Mouse (Mus musculus) ES-CJ7 (cell line): Measurements from ENCODE around the gene Mknk2.

Experiments
- DNase-seq: peaks from one replicate; pipeline ENCODE4 v3.0.0; 2011; ENCODE audit warnings: low read depth, low spot score

The Mknk2 gene

GRCm38 (mm10) chr10:80692249-80693165 lies 14.6 kb upstream of the Mknk2 start:
- no peak for DNase-seq

- peak; percentile 78 for DNase-seq
Measured at GRCm38 (mm10) chr10:80687850-80688249, 9.9 kb upstream of the Mknk2 start.

- DNase-seq = no peak
Measured at GRCm38 (mm10) chr10:80686617-80687016, 8.7 kb upstream of the Mknk2 start.

- DNase-seq = no peak
Measured at GRCm38 (mm10) chr10:80684984-80685383, 7.1 kb upstream of the Mknk2 start.

- DNase-seq = peak; percentile 72
Measured at GRCm38 (mm10) chr10:80684214-80684613, 6.3 kb upstream of the Mknk2 start.

- no peak for DNase-seq
Measured at GRCm38 (mm10) chr10:80683647-80684046, 5.7 kb upstream of the Mknk2 start.

- no peak for DNase-seq
Measured at GRCm38 (mm10) chr10:80682003-80682402, 4.1 kb upstream of the Mknk2 start.

- no peak for DNase-seq
Measured at GRCm38 (mm10) chr10:80680260-80680696, 2.4 kb upstream of the Mknk2 start.

- no peak for DNase-seq
Measured at GRCm38 (mm10) chr10:80679556-80680259, 1.8 kb upstream of the Mknk2 start.

- peak; percentile 41 for DNase-seq
Measured at GRCm38 (mm10) chr10:80678601-80679377, 877 bp upstream of the Mknk2 start.

- no peak for DNase-seq
Measured at GRCm38 (mm10) chr10:80677128-80677875, 610 bp downstream of the Mknk2 start.

- peak; percentile 100 for DNase-seq
Measured at GRCm38 (mm10) chr10:80676198-80676928, 1.5 kb downstream of the Mknk2 start.

- DNase-seq = no peak
Measured at GRCm38 (mm10) chr10:80675405-80676197, 2.3 kb downstream of the Mknk2 start.

GRCm38 (mm10) chr10:80674851-80675404 lies 3.0 kb downstream of the Mknk2 start:
- DNase-seq = no peak

- no peak for DNase-seq
Measured at GRCm38 (mm10) chr10:80674161-80674711, 3.7 kb downstream of the Mknk2 start.

GRCm38 (mm10) chr10:80673690-80674089 lies 4.2 kb downstream of the Mknk2 start:
- no peak for DNase-seq

- DNase-seq = no peak
Measured at GRCm38 (mm10) chr10:80671936-80672690, 5.8 kb downstream of the Mknk2 start.

- no peak for DNase-seq
Measured at GRCm38 (mm10) chr10:80671251-80671650, 6.7 kb downstream of the Mknk2 start.
